Mouse (Mus musculus): ENCODE results near the gene Clint1.
A peak's percentile ranks its signal among the peaks of the same experiment; 100 is the strongest.

The Clint1 gene

DNA sequence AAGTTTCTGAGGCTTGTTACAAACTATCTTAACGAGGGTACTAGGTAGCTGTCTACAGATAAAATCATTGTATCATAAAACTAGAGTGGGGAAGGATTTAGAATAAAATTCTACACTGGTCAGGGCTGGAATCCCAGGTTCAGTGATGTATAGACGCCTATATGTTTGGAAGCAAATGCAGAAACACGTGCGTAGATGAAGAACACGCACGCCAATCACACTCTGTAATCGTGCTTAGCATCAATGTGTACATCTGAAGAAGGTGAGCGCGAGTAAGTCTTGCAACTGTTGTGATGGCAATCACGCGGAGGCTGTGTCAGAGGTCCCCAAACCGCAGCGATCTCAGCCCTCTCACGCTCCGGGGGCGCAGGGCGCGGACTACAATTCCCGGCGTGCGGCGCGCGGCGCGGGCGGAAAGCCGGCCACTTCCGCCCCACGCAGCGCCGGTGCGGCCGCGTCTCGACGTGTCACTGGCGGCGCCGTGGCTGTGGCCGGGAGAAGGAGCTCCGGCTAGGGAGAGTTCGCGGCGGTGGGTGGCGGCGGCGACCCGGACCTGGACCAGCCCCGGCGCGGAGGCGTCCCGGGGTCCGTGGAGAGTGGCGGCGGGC is at the start of gene Clint1:
TSS of gene Clint1 (plus strand) at position 536 of the 608 bp plus-strand sequence.
- DNase-seq (ENCODE audit: low spot score): peak; percentile 89

GRCm38 (mm10) chr11:45804068-45804467 is 47.8 kb upstream of the Clint1 start:
- no peak for DNase-seq (ENCODE audit: low spot score)

GRCm38 (mm10) chr11:45805312-45805772 is 46.5 kb upstream of the Clint1 start:
- DNase-seq (ENCODE audit: low spot score): no peak

GRCm38 (mm10) chr11:45805810-45806209 is 46.0 kb upstream of the Clint1 start:
- DNase-seq (ENCODE audit: low spot score): no peak

- no peak for DNase-seq (ENCODE audit: low spot score)
These were observed 45.6 kb upstream of the Clint1 start for GRCm38 (mm10) chr11:45806264-45806663.

DNA sequence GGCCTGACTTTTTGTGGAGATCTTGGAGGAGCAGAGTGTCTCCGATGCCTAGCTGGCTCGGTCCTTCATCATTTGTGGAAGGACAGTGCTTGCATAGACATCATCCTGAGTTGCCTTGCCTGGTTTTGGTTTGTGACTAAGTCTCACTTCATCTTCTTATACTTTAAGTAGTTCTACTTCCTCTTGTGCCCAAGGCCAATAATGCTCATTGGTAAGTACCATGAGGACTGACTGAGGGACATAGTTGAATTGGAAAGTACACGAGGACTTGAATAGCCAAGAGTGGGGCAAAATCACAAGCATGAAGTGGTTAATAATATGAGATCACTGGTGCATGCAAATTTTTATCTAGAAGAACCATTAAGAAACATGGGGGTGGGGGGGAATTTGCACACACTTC is 45.0 kb upstream of the Clint1 start:
- DNase-seq (ENCODE audit: low spot score): no peak

- no peak for DNase-seq (ENCODE audit: low spot score)
These were observed 44.0 kb upstream of the Clint1 start for GRCm38 (mm10) chr11:45807820-45808219.

- DNase-seq (ENCODE audit: low spot score): no peak
These were observed 42.4 kb upstream of the Clint1 start for GRCm38 (mm10) chr11:45809424-45809823.

GRCm38 (mm10) chr11:45810056-45810455 is 41.8 kb upstream of the Clint1 start:
- no peak for DNase-seq (ENCODE audit: low spot score)

DNA sequence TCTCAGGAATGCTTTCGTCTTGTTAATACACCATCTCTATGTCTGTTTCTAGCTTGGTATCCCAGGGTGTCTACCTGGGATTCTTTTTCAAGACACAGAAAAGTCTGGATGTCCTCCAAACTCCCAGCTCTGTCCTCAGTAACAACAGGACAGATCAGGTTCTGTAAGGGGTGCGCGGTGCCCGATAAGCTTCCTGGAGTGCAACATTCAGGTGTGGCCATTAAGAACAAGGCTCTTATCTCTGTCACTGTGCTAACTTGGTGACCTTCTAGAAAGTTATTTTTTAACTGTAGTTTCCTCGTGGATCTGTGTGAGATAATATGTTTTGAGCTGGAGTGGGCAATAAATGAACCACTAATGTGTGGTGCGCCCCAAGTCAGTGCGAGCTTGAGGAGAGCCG is 41.0 kb upstream of the Clint1 start:
- no peak for DNase-seq (ENCODE audit: low spot score)

- no peak for DNase-seq (ENCODE audit: low spot score)
These were observed 36.2 kb upstream of the Clint1 start for GRCm38 (mm10) chr11:45815603-45816002.

GRCm38 (mm10) chr11:45816712-45817111 is 35.1 kb upstream of the Clint1 start:
- DNase-seq (ENCODE audit: low spot score): no peak

DNA sequence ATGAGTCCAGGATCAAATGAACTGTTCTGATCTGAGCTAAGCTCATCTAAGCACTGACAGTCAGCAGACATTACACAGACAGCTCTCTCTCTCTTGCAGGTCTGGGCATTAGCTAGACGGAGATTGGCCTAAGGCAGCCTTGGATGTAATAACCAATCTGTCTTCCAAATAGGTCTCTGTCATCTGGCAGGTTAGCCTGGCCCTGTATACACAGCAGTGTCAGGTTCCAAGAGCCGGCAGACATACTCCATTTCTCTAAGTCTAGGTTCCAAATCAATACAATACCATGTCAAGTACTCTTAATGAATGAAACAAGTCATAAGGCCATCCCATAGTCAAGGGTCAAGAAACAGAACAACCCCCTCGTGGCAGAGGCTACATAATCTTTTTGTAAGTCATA is 33.9 kb upstream of the Clint1 start:
- DNase-seq (ENCODE audit: low spot score): no peak

- no peak for DNase-seq (ENCODE audit: low spot score)
These were observed 30.9 kb upstream of the Clint1 start for GRCm38 (mm10) chr11:45820930-45821329.

DNA sequence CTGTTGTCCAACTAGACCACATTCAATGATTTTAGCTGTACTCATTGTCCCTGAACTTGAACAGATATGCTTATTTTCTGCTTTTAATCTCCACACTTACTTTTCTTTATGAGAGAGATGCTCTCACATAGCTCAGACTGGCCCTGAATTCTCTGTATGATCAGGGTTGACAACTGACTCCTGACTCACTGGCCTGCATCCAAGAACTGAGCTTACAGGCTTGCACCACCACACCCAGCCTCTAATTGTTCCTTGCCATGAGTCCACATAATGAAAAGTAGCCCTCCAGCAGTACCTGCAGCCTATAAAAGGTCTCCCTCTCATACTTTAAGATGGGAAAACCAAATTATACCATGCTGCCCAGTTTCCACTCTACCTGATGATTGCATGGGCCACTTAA is 21.7 kb upstream of the Clint1 start:
- DNase-seq (ENCODE audit: low spot score): no peak

DNA sequence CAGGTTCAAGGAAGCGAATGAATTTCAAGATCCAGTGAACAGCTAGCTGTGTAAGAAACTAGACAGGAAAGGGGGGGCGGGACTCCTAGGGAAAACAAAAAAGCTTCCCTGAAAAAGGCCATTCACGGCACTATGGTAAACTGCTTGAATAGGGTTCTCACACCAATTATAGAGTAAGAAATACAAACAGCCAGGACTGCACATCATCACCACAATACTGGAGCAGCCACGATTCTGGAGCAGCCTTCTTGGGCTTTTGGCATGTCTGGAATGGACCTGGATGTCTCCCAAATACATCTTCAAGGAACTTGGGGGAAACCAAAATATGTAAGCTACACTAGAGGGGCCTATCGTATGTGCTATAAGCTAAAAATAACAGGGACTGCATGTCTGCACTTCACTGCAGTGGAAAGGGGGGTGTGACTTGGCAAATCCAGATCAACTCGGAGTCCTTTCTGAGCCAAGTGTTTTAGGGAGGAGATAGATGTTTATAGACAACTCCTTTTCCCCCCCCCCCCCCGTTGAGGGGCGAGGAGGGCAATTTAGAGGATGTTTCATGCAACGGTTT is 21.0 kb upstream of the Clint1 start:
- no peak for DNase-seq (ENCODE audit: low spot score)

- no peak for DNase-seq (ENCODE audit: low spot score)
These were observed 20.2 kb upstream of the Clint1 start for GRCm38 (mm10) chr11:45831476-45832143.

- DNase-seq (ENCODE audit: low spot score): no peak
These were observed 16.1 kb upstream of the Clint1 start for GRCm38 (mm10) chr11:45835625-45836255.

GRCm38 (mm10) chr11:45837257-45837817 is 14.5 kb upstream of the Clint1 start:
- no peak for DNase-seq (ENCODE audit: low spot score)

- DNase-seq (ENCODE audit: low spot score): no peak
These were observed 13.4 kb upstream of the Clint1 start for GRCm38 (mm10) chr11:45838450-45838849.

DNA sequence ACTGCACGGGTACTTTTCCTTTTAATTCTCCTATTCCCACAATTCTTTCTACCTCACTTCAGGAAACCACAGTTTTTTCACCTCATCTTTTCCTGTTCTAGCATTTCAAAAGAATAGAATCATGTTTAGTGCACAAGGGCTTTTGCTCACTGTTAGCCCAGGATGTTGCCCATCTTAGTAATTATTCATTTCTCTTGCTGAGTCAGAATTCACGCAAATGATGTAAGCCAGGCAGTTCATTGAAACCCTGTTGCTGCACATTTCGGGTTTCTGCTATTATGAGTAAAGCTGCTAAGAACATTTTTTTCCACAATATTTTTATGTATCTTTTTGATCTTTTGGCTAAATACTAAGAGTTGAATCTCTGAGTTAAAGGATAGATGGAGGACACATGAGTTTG is 11.5 kb upstream of the Clint1 start:
- DNase-seq (ENCODE audit: low spot score): no peak

GRCm38 (mm10) chr11:45846008-45846407 is 5.8 kb upstream of the Clint1 start:
- no peak for DNase-seq (ENCODE audit: low spot score)

- no peak for DNase-seq (ENCODE audit: low spot score)
These were observed 4.3 kb upstream of the Clint1 start for GRCm38 (mm10) chr11:45847548-45847947.

All from testis, postnatal 10 days (tissue).